Mouse (Mus musculus) heart, embryonic 16.5 days (tissue): ENCODE data around the gene Camk1. TPM values are rescaled to one million over a fixed set of nuclear protein-coding genes. Genes with fewer than 3 reads are reported as not detected.
A peak's percentile ranks its signal among the peaks of the same experiment; 100 is the strongest.
"Not testable (repeated sequence)": the region's sequence is repeated elsewhere in the genome, so short reads cannot be mapped to it uniquely, and the experiment has no call there.

ENCODE experiments used
- ATAC-seq: fragments of 200-750 bp; cut with Nextera tagmentation; replicated peaks from 2 replicates; pipeline ENCODE4 v1.8.0; 2017; ENCODE audit warnings: moderate number of reproducible peaks; ENCODE audit not compliant: insufficient read depth, low FRiP score; ENCODE audit errors: extremely low read depth
- H3K27ac ChIP-seq: fragments of 300-500 bp; sonication (generic); 2 replicates; pipeline ENCODE4 v1.5.1; 2014; ENCODE audit warnings: mild to moderate bottlenecking, low read length, control low read depth, moderate library complexity
- H3K27me3 ChIP-seq: fragments of 300-500 bp; sonication (generic); 2 replicates; pipeline ENCODE4 v1.6.1; 2014; ENCODE audit warnings: low read length, mixed read lengths; ENCODE audit not compliant: control insufficient read depth, insufficient read depth
- H3K36me3 ChIP-seq: fragments of 300-500 bp; sonication (generic); 2 replicates; pipeline ENCODE4 v1.6.1; 2014; ENCODE audit not compliant: control insufficient read depth, insufficient read depth
- H3K4me1 ChIP-seq: fragments of 300-500 bp; sonication (generic); 2 replicates; pipeline ENCODE4 v1.6.1; 2014; ENCODE audit warnings: low read length, mixed read lengths; ENCODE audit not compliant: control insufficient read depth, insufficient read depth
- H3K4me2 ChIP-seq: fragments of 300-500 bp; sonication (generic); 2 replicates; pipeline ENCODE4 v1.6.1; 2014; ENCODE audit warnings: low read depth, mild to moderate bottlenecking, control low read depth, low read length
- H3K4me3 ChIP-seq: fragments of 300-500 bp; sonication (generic); 2 replicates; pipeline ENCODE4 v1.5.1; 2014; ENCODE audit warnings: mild to moderate bottlenecking, control low read depth, low read length
- H3K9ac ChIP-seq: fragments of 300-500 bp; sonication (generic); 2 replicates; pipeline ENCODE4 v1.6.1; 2014; ENCODE audit warnings: low read length, control low read depth
- H3K9me3 ChIP-seq: fragments of 300-500 bp; sonication (generic); replicated peaks from 2 replicates; pipeline ENCODE4 v1.6.1; 2016; ENCODE audit warnings: low read length; ENCODE audit not compliant: control insufficient read depth
- WGBS: fragments of 180-500 bp; shearing (Covaris S2); extraction: QIAGEN DNeasy Blood & Tissue Kit; methylation state at CpG from one replicate; pipeline ENCODE4 v1.1.7; 2014; 5-methylcytosine and 5-hydroxymethylcytosine counted together
- polyA plus RNA-seq: library from polyadenylated mRNA; unstranded; fragments of >200 nt; fragmentation: Nextera tagmentation; extraction: Ambion mirVana; gene quantifications from 2 replicates; pipeline ENCODE4 v1.2.1, GENCODE M21; 2015

The Camk1 gene
- polyA plus RNA-seq, 1 experiment from 2014 or later, result 117 TPM

GRCm38 (mm10) chr6:113346897-113347296 is 3.1 kb upstream of the Camk1 start:
- no peaks in the 10 kb centered on the region for H3K9me3 ChIP-seq
- H3K36me3 ChIP-seq, result no peaks in the 10 kb centered on the region
- H3K27ac ChIP-seq, result no peak overlapping the region
- H3K27me3 ChIP-seq, result no peaks in the 10 kb centered on the region
- no peak overlapping the region for H3K4me3 ChIP-seq
- WGBS, result 73% methylated on average over 4 of the region's 4 CpGs
- H3K4me2 ChIP-seq, result no peak overlapping the region
- no peak for ATAC-seq
- H3K9ac ChIP-seq, result no peak overlapping the region
- peaks cover 23% of the 10 kb centered on the region for H3K4me1 ChIP-seq

- Histone ChIP-seq H3K4me3 (peak overlapping the region; percentile 87), H3K27ac (peak overlapping the region; percentile 83), H3K9ac (peak overlapping the region; percentile 96), H3K4me1 (peaks cover 28% of the 10 kb centered on the region), H3K27me3 (no peaks in the 10 kb centered on the region), H3K9me3 (no peaks in the 10 kb centered on the region), H3K4me2 (peak overlapping the region; percentile 87), H3K36me3 (peaks cover 9% of the 10 kb centered on the region)
- ATAC-seq, result peak; percentile 62
- WGBS, result 19% methylated on average over 2 of the region's 2 CpGs
These were observed 537 bp upstream of the Camk1 start for GRCm38 (mm10) chr6:113344321-113344720.

- peaks cover 32% of the 10 kb centered on the region for H3K4me1 ChIP-seq
- WGBS, result 24% methylated on average over 5 of the region's 7 CpGs
- peaks cover 24% of the 10 kb centered on the region for H3K36me3 ChIP-seq
- peak overlapping the region; percentile 45 for H3K27ac ChIP-seq
- peak overlapping the region; percentile 22; the same call in 1 of the 2 replicates for H3K9ac ChIP-seq
- H3K4me3 ChIP-seq, result peak overlapping the region; percentile 87
- H3K4me2 ChIP-seq, result peak overlapping the region; percentile 87
- peak; percentile 10; the same call in 1 of the 2 replicates for ATAC-seq
- no peaks in the 10 kb centered on the region for H3K9me3 ChIP-seq
- H3K27me3 ChIP-seq, result no peaks in the 10 kb centered on the region
These were observed 1.5 kb downstream of the Camk1 start for GRCm38 (mm10) chr6:113342297-113342696.

- Histone ChIP-seq H3K9ac (peak overlapping the region; percentile 53; the same call in 1 of the 2 replicates), H3K9me3 (no peaks in the 10 kb centered on the region), H3K4me1 (peaks cover 36% of the 10 kb centered on the region), H3K27ac (0 out of 2 replicates have a peak overlapping the region, but pooled peaks have one; percentile 32), H3K4me3 (no peak overlapping the region), H3K4me2 (peak overlapping the region; percentile 87; the same call in 1 of the 2 replicates), H3K27me3 (no peaks in the 10 kb centered on the region), H3K36me3 (peaks cover 24% of the 10 kb centered on the region)
- no peak for ATAC-seq
- 76% methylated on average over 6 of the region's 6 CpGs for WGBS
These were observed 2.2 kb downstream of the Camk1 start for GRCm38 (mm10) chr6:113341574-113341973.

- H3K9me3 ChIP-seq, result no peaks in the 10 kb centered on the region
- no peak overlapping the region for H3K9ac ChIP-seq
- ATAC-seq, result peak; percentile 25; the same call in 1 of the 2 replicates
- H3K27me3 ChIP-seq, result no peaks in the 10 kb centered on the region
- 42% methylated on average over 8 of the region's 8 CpGs for WGBS
- peaks cover 48% of the 10 kb centered on the region for H3K36me3 ChIP-seq
- H3K4me3 ChIP-seq, result no peak overlapping the region
- peaks cover 24% of the 10 kb centered on the region for H3K4me1 ChIP-seq
- H3K4me2 ChIP-seq, result no peak overlapping the region
- H3K27ac ChIP-seq, result peak overlapping the region; percentile 65
These were observed 6.7 kb downstream of the Camk1 start for GRCm38 (mm10) chr6:113336852-113337620.

GRCm38 (mm10) chr6:113334216-113334615 is 9.6 kb downstream of the Camk1 start:
- no peak for ATAC-seq

GRCm38 (mm10) chr6:113333137-113333950 is 10.4 kb downstream of the Camk1 start:
- Histone ChIP-seq H3K27ac (peak overlapping the region; percentile 80), H3K4me2 (peak overlapping the region; percentile 29; the same call in 1 of the 2 replicates), H3K9me3 (no peaks in the 10 kb centered on the region), H3K36me3 (peaks cover 36% of the 10 kb centered on the region), H3K9ac (peak overlapping the region; percentile 35; the same call in 1 of the 2 replicates), H3K4me1 (peaks cover 18% of the 10 kb centered on the region), H3K4me3 (no peak overlapping the region), H3K27me3 (no peaks in the 10 kb centered on the region)
- ATAC-seq, result peak; percentile 47; the same call in 1 of the 2 replicates
- 39% methylated on average over 14 of the region's 14 CpGs for WGBS

More at GRCm38 (mm10) chr6:113334216-113334615, 9.6 kb downstream of the Camk1 start:
- H3K4me1 ChIP-seq, result peaks cover 18% of the 10 kb centered on the region
- H3K9me3 ChIP-seq, result no peaks in the 10 kb centered on the region
- no peak overlapping the region for H3K9ac ChIP-seq
- H3K4me3 ChIP-seq, result no peak overlapping the region
- no peak overlapping the region for H3K27ac ChIP-seq
- WGBS, result 81% methylated on average over 6 of the region's 6 CpGs
- H3K27me3 ChIP-seq, result no peaks in the 10 kb centered on the region
- peaks cover 42% of the 10 kb centered on the region for H3K36me3 ChIP-seq
- H3K4me2 ChIP-seq, result no peak overlapping the region

GRCm38 (mm10) chr6:113332734-113333133 is 11.1 kb downstream of the Camk1 start:
- not testable (repeated sequence) for H3K9ac ChIP-seq, H3K9me3 ChIP-seq, H3K27me3 ChIP-seq, H3K4me3 ChIP-seq, ATAC-seq
- H3K27ac ChIP-seq, result peak overlapping the region; percentile 80
- H3K4me2 ChIP-seq, result peak overlapping the region; percentile 29; the same call in 1 of the 2 replicates
- H3K36me3 ChIP-seq, result peaks cover 30% of the 10 kb centered on the region
- 62% methylated on average over 6 of the region's 6 CpGs for WGBS
- peaks cover 18% of the 10 kb centered on the region for H3K4me1 ChIP-seq
